Mouse (Mus musculus) urinary bladder, adult 18-20 months (tissue): ENCODE data around the gene Use1.
A peak's percentile ranks its signal among the peaks of the same experiment; 100 is the strongest.
"Not testable (repeated sequence)": the region's sequence is repeated elsewhere in the genome, so short reads cannot be mapped to it uniquely, and the experiment has no call there.

Experiments
- DNase-seq, 2 experiments: peaks; one replicate each; pipeline ENCODE4 v3.0.0; 2022; ENCODE audit warnings: low spot score in 2 of 2, mixed read lengths in 2 of 2

Gene Use1

GRCm38 (mm10) chr8:71366771-71367528 is at the start of gene Use1:
TSS of gene Use1 (plus strand) at chr8:71366848.
- DNase-seq, result peak; percentile 89 to 92

GRCm38 (mm10) chr8:71318610-71319009 is 48.0 kb upstream of the Use1 start:
- not testable (repeated sequence) for DNase-seq

GRCm38 (mm10) chr8:71319760-71320159 is 46.9 kb upstream of the Use1 start:
- not testable (repeated sequence) for DNase-seq

- DNase-seq, result no peak
These were observed 43.7 kb upstream of the Use1 start for GRCm38 (mm10) chr8:71322939-71323338.

- DNase-seq, result no peak
These were observed 41.8 kb upstream of the Use1 start for GRCm38 (mm10) chr8:71324848-71325247.

GRCm38 (mm10) chr8:71337834-71338233 is 28.8 kb upstream of the Use1 start:
- not testable (repeated sequence) for DNase-seq

- peak in 1 of 2 experiments; percentile 26 for DNase-seq
These were observed 26.0 kb upstream of the Use1 start for GRCm38 (mm10) chr8:71340625-71341024.

GRCm38 (mm10) chr8:71346581-71346980 is 20.1 kb upstream of the Use1 start:
- DNase-seq, result no peak

GRCm38 (mm10) chr8:71351117-71351516 is 15.5 kb upstream of the Use1 start:
- DNase-seq, result no peak

- no peak for DNase-seq
These were observed 15.1 kb upstream of the Use1 start for GRCm38 (mm10) chr8:71351520-71351919.

GRCm38 (mm10) chr8:71358026-71358425 is 8.6 kb upstream of the Use1 start:
- no peak for DNase-seq

GRCm38 (mm10) chr8:71367529-71368176 is 1.0 kb downstream of the Use1 start:
- DNase-seq, result no peak

GRCm38 (mm10) chr8:71368366-71368765 is 1.7 kb downstream of the Use1 start:
- DNase-seq, result no peak

- no peak for DNase-seq
These were observed 2.5 kb downstream of the Use1 start for GRCm38 (mm10) chr8:71369040-71369718.

- no peak for DNase-seq
These were observed 4.1 kb downstream of the Use1 start for GRCm38 (mm10) chr8:71370711-71371235.

GRCm38 (mm10) chr8:71371236-71371848 is 4.7 kb downstream of the Use1 start, which contains the start of gene Ocel1:
TSS of gene Ocel1 (plus strand) at chr8:71371298.
- peak; percentile 95 to 97 for DNase-seq

- DNase-seq, result no peak
These were observed 5.8 kb downstream of the Use1 start for GRCm38 (mm10) chr8:71372427-71372826.

- DNase-seq, result no peak
These were observed 6.4 kb downstream of the Use1 start for GRCm38 (mm10) chr8:71373000-71373399.

GRCm38 (mm10) chr8:71374616-71375206 is 8.1 kb downstream of the Use1 start:
- DNase-seq, result no peak

- DNase-seq, result peak; percentile 63 to 65
These were observed 9.2 kb downstream of the Use1 start for GRCm38 (mm10) chr8:71375581-71376422.
